Mouse (Mus musculus): ENCODE measurements around the gene Myo9b.

DNA sequence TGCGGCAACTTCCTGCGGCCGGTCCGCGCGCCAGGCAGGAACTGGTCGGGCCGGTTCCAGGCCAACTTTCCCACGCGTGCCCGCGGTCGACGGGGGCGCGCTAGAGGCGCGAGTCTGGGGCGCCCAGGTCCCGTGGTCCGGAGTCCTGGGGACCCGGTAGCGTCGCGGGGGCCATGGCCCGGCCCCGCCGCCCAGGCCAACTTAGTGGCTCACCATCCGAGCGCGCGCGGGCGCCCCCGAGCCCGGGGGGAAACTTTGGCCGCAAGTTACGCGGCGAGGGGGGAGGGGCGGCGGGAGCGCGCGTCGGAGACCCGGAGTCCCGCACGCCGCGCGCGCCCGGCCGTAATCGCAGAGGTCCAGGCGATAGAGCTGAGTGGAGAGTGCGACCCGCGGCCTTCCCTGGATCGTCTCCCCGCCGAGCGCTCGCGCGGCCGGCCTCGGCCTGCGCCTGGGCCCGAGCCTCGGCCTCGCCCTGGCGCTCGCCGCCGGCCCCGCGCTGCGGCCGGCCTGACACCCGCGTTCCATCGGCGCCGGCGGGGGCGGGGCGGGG, 109.0 kb downstream of the Myo9b start, which contains the start of gene Nr2f6:
- TF ChIP-seq CHD2 (IDR thresholded peaks at IDR 0.05; ENCODE audit: low read depth, low read length) (no peak), ZC3H11A (IDR thresholded peaks at IDR 0.05; ENCODE audit: borderline replicate concordance, low read depth, low read length) (no peak), HCFC1 (IDR thresholded peaks at IDR 0.05; ENCODE audit: borderline replicate concordance, insufficient read depth, low read length) (no peak)
